Mouse (Mus musculus) gastrocnemius, postnatal 4 days (tissue): ENCODE data around the gene Ppil2. TPM values are rescaled to one million over a fixed set of nuclear protein-coding genes. Genes with fewer than 3 reads are reported as not detected.
A peak's percentile ranks its signal among the peaks of the same experiment; 100 is the strongest.

Source experiments
- DNase-seq, 2 experiments: peaks; one replicate each; pipeline ENCODE4 v3.0.0; 2021 to 2022; ENCODE audit warnings: low spot score in 2 of 2, mixed read lengths in 2 of 2
- microRNA-seq: library from miRNA; unstranded; fragments of <30 nt; microRNA quantifications from one replicate; pipeline ENCODE4 v1.2.0, GENCODE M21; 2021
- total RNA-seq, 2 experiments: library from RNA; stranded (reverse); gene quantifications; 2 replicates each; pipeline ENCODE4 v1.2.3; 2021

The Ppil2 gene
- total RNA-seq, 2 experiments from 2014 or later, result 48.2 to 56.1 TPM

DNA sequence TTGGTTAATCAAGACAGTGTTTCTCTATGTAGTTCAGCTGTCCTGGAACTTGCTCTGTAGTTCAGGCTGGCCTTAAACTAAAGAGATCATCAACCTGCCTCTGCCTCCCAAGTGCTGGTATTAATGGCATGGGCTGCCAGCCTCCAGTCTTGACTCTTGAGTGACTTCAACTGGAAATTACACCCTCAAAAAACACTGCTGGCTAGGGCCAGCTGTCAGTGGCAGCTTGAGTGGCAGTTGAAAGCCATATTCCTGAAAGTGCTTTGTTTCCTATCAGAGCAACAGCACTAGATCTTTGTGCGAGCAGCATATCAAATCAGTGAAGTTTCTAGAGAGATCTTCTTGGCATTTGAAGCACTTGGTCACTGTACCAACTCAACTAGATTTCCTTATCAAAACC, 69.6 kb downstream of the Ppil2 start:
- DNase-seq, result no peak

DNA sequence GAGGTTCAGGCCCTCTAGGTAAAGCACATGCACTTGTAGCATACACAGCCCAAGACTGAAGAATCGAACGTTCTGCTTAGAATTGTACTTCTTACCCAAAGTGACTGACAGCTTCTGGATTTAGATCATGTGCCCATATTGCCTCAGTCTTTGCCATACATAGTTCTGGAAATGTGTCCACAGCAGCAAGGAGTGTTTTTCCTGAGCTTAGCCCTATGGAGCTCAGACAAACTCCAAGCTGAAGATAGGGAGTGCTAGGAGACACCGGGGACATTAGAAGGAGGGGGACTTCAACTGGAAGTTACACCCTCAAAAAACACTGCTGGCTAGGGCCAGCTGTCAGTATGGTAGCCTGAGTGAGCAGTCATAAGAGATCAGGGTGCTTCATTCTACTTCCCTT, 70.3 kb downstream of the Ppil2 start:
- DNase-seq, result no peak

Small RNA genes within 50 kb of the gene (microRNA-seq; reads per million reads assigned to microRNA genes)
- gene Mir130b (302 reads per million, percentile 61 among the genes with 10 or more reads in this experiment), gene Mir301b (11.2 reads per million, percentile 28 among the genes with 10 or more reads in this experiment)

Other genes with a start within 250 kb of the Ppil2 start
- not detected for gene Igll1, start 247.3 kb downstream of the Ppil2 start, total RNA-seq
- 10 to 100 TPM; 42.0 to 47.8 TPM for gene Top3b, start 240.5 kb downstream of the Ppil2 start, total RNA-seq
- gene Vpreb1, start 240.4 kb downstream of the Ppil2 start, total RNA-seq, result under 1 TPM in 1 of 2 experiments, not detected in 1; 0.78 TPM
- gene Ppm1f, start 214.8 kb downstream of the Ppil2 start, total RNA-seq, result 10 to 100 TPM; 28.4 to 28.8 TPM
- 100 to 1,000 TPM; 121 to 124 TPM for gene Mapk1, start 127.9 kb downstream of the Ppil2 start, total RNA-seq
- 1 to 10 TPM; 4.9 to 6.1 TPM for gene Ypel1, start 41.6 kb downstream of the Ppil2 start, total RNA-seq
- 1 to 10 TPM; 1.5 to 3.0 TPM for gene 2610318N02Rik, start 13.9 kb upstream of the Ppil2 start, total RNA-seq
- 1 to 10 TPM; 8.0 to 10.0 TPM for gene Sdf2l1, start 21.1 kb upstream of the Ppil2 start, total RNA-seq
- gene Ydjc, start 33.4 kb upstream of the Ppil2 start, total RNA-seq, result 1 to 10 TPM in 1 of 2 experiments, under 1 TPM in 1; 0.61 to 1.1 TPM
- 1 to 10 TPM in 1 of 2 experiments, under 1 TPM in 1; 0.26 to 1.6 TPM for gene Ccdc116, start 36.0 kb upstream of the Ppil2 start, total RNA-seq
- 100 to 1,000 TPM; 166 to 178 TPM for gene Ube2l3, start 91.4 kb upstream of the Ppil2 start, total RNA-seq
- under 1 TPM; 0.22 to 0.29 TPM for gene Rimbp3, start 97.3 kb upstream of the Ppil2 start, total RNA-seq
- 1 to 10 TPM; 2.7 to 3.9 TPM for gene Hic2, start 122.3 kb upstream of the Ppil2 start, total RNA-seq
- gene Tmem191c, start 164.8 kb upstream of the Ppil2 start, total RNA-seq, result 1 to 10 TPM; 4.4 to 5.8 TPM
- gene Serpind1, start 220.1 kb upstream of the Ppil2 start, total RNA-seq, result 1 to 10 TPM in 1 of 2 experiments, under 1 TPM in 1; 0.78 to 1.9 TPM